Mouse (Mus musculus) hindbrain, postnatal 0 days (tissue): ENCODE data around the gene Vmn1r200. TPM values are rescaled to one million over a fixed set of nuclear protein-coding genes. Genes with fewer than 3 reads are reported as not detected.

ENCODE experiments used
- ATAC-seq: fragments of 200-750 bp; cut with Nextera tagmentation; 2 replicates; pipeline ENCODE4 v1.8.0; 2017; ENCODE audit warnings: mild to moderate bottlenecking, moderate TSS enrichment, moderate library complexity
- DNase-seq: peaks from one replicate; pipeline ENCODE4 v3.0.0-alpha.2; 2015; ENCODE audit warnings: low spot score
- H3K27ac ChIP-seq: fragments of 300-500 bp; sonication (generic); 2 replicates; pipeline ENCODE4 v1.5.1; 2014; ENCODE audit warnings: mild to moderate bottlenecking
- H3K27me3 ChIP-seq: fragments of 300-500 bp; sonication (generic); 2 replicates; pipeline ENCODE4 v1.6.1; 2014; ENCODE audit warnings: low read length, mixed read lengths; ENCODE audit not compliant: insufficient read depth
- H3K36me3 ChIP-seq: fragments of 300-500 bp; sonication (generic); 2 replicates; pipeline ENCODE4 v1.6.1; 2014; ENCODE audit warnings: low read length, mixed read lengths; ENCODE audit not compliant: insufficient read depth
- H3K4me1 ChIP-seq: fragments of 300-500 bp; sonication (generic); 2 replicates; pipeline ENCODE4 v1.6.1; 2014; ENCODE audit warnings: antibody characterized with exemption, low read length, mixed read lengths; ENCODE audit not compliant: insufficient read depth
- H3K4me2 ChIP-seq: fragments of 300-500 bp; sonication (generic); 2 replicates; pipeline ENCODE4 v1.6.1; 2014; ENCODE audit warnings: low read depth, mild to moderate bottlenecking, low read length, moderate library complexity, mixed read lengths
- H3K4me3 ChIP-seq: fragments of 300-500 bp; sonication (generic); 2 replicates; pipeline ENCODE4 v1.5.1; 2014; ENCODE audit warnings: low read length
- H3K9ac ChIP-seq: fragments of 300-500 bp; sonication (generic); replicated peaks from 2 replicates; pipeline ENCODE4 v1.6.1; 2014; ENCODE audit warnings: mild to moderate bottlenecking, low read length, moderate library complexity, mixed read lengths
- H3K9me3 ChIP-seq: fragments of 300-500 bp; sonication (generic); 2 replicates; pipeline ENCODE4 v1.6.1; 2016; ENCODE audit warnings: low read length, mixed read lengths
- CTCF ChIP-seq: IDR thresholded peaks from 2 replicates; pipeline ENCODE4 v1.5.1; 2016; ENCODE audit warnings: antibody characterized with exemption, control low read depth, low read depth
- WGBS: fragments of 180-500 bp; shearing (Covaris S2); extraction: QIAGEN DNeasy Blood & Tissue Kit; methylation state at CpG from one replicate; pipeline ENCODE4 v1.1.7; 2014; 5-methylcytosine and 5-hydroxymethylcytosine counted together
- polyA plus RNA-seq: library from polyadenylated mRNA; unstranded; fragments of >200 nt; fragmentation: Nextera tagmentation; extraction: Ambion mirVana; gene quantifications from 2 replicates; pipeline ENCODE4 v1.2.1, GENCODE M21; 2015
- total RNA-seq: library from RNA; depleted of rRNA; stranded (reverse); fragments of >200 nt; gene quantifications from 2 replicates; pipeline ENCODE4 v1.2.3, GENCODE M21; 2014; rRNA removed

The Vmn1r200 gene
- total and polyA plus RNA-seq, 2 experiments from 2014 or later, result not detected

GRCm38 (mm10) chr13:22402978-22403377 lies 12.8 kb downstream of the Vmn1r200 start:
- no peaks in the 10 kb centered on the region for H3K27me3 ChIP-seq
- H3K9me3 ChIP-seq, result peaks cover 10% of the 10 kb centered on the region; the same call in 1 of the 2 replicates
- WGBS, result 74% methylated on average over 1 of the region's 1 CpGs
- H3K4me1 ChIP-seq, result no peaks in the 10 kb centered on the region
- DNase-seq (no peak), ATAC-seq (no peak)
- H3K4me2 ChIP-seq, result no peak overlapping the region
- no peak for TF ChIP-seq CTCF
- H3K9ac ChIP-seq, result no peak overlapping the region
- H3K4me3 ChIP-seq, result no peak overlapping the region
- H3K36me3 ChIP-seq, result no peaks in the 10 kb centered on the region
- H3K27ac ChIP-seq, result no peak overlapping the region

Other genes starting within 250 kb of the Vmn1r200 start
- gene Vmn1r191, start 206.4 kb upstream of the Vmn1r200 start, total RNA-seq, result not detected in 2 replicates
- gene Vmn1r191, start 206.4 kb upstream of the Vmn1r200 start, polyA plus RNA-seq, result not detected in 2 replicates
- not detected in 2 replicates for gene Vmn1r192, start 199.2 kb upstream of the Vmn1r200 start, total RNA-seq
- not detected in 2 replicates for gene Vmn1r192, start 199.2 kb upstream of the Vmn1r200 start, polyA plus RNA-seq
- not detected in 2 replicates for gene Vmn1r193, start 167.2 kb upstream of the Vmn1r200 start, total RNA-seq
- gene Vmn1r193, start 167.2 kb upstream of the Vmn1r200 start, polyA plus RNA-seq, result not detected in 2 replicates
- not detected in 2 replicates for gene Vmn1r194, start 146.2 kb upstream of the Vmn1r200 start, total RNA-seq
- not detected in 2 replicates for gene Vmn1r194, start 146.2 kb upstream of the Vmn1r200 start, polyA plus RNA-seq
- gene Vmn1r195, start 119.9 kb upstream of the Vmn1r200 start, total RNA-seq, result not detected in 2 replicates
- not detected in 2 replicates for gene Vmn1r195, start 119.9 kb upstream of the Vmn1r200 start, polyA plus RNA-seq
- not detected in 2 replicates for gene Vmn1r196, start 100.5 kb upstream of the Vmn1r200 start, total RNA-seq
- gene Vmn1r196, start 100.5 kb upstream of the Vmn1r200 start, polyA plus RNA-seq, result not detected in 2 replicates
- gene Vmn1r197, start 65.8 kb upstream of the Vmn1r200 start, total RNA-seq, result not detected in 2 replicates
- not detected in 2 replicates for gene Vmn1r197, start 65.8 kb upstream of the Vmn1r200 start, polyA plus RNA-seq
- gene Vmn1r198, start 40.0 kb upstream of the Vmn1r200 start, total RNA-seq, result not detected in 2 replicates
- not detected in 2 replicates for gene Vmn1r198, start 40.0 kb upstream of the Vmn1r200 start, polyA plus RNA-seq
- not detected in 2 replicates for gene Vmn1r199, start 10.6 kb upstream of the Vmn1r200 start, total RNA-seq
- gene Vmn1r199, start 10.6 kb upstream of the Vmn1r200 start, polyA plus RNA-seq, result not detected in 2 replicates
- gene Vmn1r201, start 81.5 kb downstream of the Vmn1r200 start, total RNA-seq, result not detected in 2 replicates
- gene Vmn1r201, start 81.5 kb downstream of the Vmn1r200 start, polyA plus RNA-seq, result not detected in 2 replicates
- not detected in 2 replicates for gene Vmn1r202, start 115.0 kb downstream of the Vmn1r200 start, total RNA-seq
- gene Vmn1r202, start 115.0 kb downstream of the Vmn1r200 start, polyA plus RNA-seq, result not detected in 2 replicates
- not detected in 2 replicates for gene Vmn1r203, start 127.7 kb downstream of the Vmn1r200 start, total RNA-seq
- not detected in 2 replicates for gene Vmn1r203, start 127.7 kb downstream of the Vmn1r200 start, polyA plus RNA-seq
- not detected in 2 replicates for gene Vmn1r204, start 162.8 kb downstream of the Vmn1r200 start, total RNA-seq
- gene Vmn1r204, start 162.8 kb downstream of the Vmn1r200 start, polyA plus RNA-seq, result not detected in 2 replicates
- gene Vmn1r205, start 202.6 kb downstream of the Vmn1r200 start, total RNA-seq, result not detected in 2 replicates
- gene Vmn1r205, start 202.6 kb downstream of the Vmn1r200 start, polyA plus RNA-seq, result not detected in 2 replicates
- not detected in 2 replicates for gene Vmn1r206, start 233.9 kb downstream of the Vmn1r200 start, total RNA-seq
- gene Vmn1r206, start 233.9 kb downstream of the Vmn1r200 start, polyA plus RNA-seq, result not detected in 2 replicates